Mouse (Mus musculus) large intestine, adult 2 months (tissue): Measurements from ENCODE around the gene Rgma. TPM values are rescaled to one million over a fixed set of nuclear protein-coding genes. Genes with fewer than 3 reads are reported as not detected.

Experiments
- DNase-seq: peaks from one replicate; pipeline ENCODE4 v3.0.0-alpha.2; 2012; ENCODE audit warnings: low read depth, low spot score
- WGBS: fragments of 180-500 bp; shearing (Covaris S2); methylation state at CpG from one replicate; pipeline ENCODE4 v1.1.7; 2018; 5-methylcytosine and 5-hydroxymethylcytosine counted together
- polyA plus RNA-seq: library from polyadenylated mRNA; depleted of rRNA; stranded (reverse); fragments of >200 nt; gene quantifications from 2 replicates; pipeline ENCODE4 v1.2.3, GENCODE M21; 2012; rRNA removed

The Rgma gene
- polyA plus RNA-seq = 11.3 and 11.5 TPM in 2 replicates

DNA sequence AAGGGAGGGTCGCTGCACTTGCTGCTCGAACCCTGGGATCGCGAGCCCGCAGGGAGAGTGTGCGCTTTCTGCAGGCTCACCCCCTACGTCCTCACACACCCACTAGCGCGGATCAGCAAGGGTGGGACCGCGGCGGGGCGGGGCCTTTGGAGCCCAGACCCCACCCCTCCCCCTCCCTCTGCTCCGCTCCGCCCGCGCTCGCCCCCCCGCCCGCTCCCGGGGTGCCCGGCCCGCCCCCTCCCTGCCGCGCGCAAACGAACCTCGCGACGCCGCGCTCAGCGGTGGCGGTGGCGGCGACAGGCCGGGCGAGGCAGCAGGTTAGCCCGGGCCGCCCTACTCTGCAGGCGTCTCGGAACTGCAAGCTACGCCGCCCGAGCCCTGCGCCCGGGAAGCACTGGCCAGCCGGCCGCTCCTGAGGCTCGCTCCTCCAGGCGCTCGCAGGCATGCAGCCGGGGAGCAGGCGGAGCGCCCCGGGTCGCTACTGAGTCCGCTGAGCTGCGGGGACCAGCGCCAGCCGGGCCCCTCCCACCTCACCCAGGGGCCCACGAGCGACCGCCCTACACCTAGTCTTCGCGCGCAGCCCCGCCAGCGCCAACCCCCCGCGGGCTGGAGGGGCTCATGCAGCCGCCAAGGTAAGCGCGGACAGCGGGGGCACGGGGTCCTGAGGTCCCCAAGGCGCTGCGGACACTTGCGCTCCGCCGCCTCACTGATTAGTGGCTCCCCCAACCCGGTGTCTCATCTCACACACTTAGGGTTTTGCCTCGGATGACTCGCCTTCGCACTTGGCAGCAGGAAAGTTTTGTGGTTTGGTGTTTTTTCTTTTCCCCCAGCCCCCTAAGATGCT, at the start of gene Rgma:
Gene Rgma, plus strand, starts transcription at position 253 of the 844 bp plus-strand sequence.
- WGBS = under 1% methylated on average over 85 of the region's 85 CpGs
- DNase-seq = no peak

DNA sequence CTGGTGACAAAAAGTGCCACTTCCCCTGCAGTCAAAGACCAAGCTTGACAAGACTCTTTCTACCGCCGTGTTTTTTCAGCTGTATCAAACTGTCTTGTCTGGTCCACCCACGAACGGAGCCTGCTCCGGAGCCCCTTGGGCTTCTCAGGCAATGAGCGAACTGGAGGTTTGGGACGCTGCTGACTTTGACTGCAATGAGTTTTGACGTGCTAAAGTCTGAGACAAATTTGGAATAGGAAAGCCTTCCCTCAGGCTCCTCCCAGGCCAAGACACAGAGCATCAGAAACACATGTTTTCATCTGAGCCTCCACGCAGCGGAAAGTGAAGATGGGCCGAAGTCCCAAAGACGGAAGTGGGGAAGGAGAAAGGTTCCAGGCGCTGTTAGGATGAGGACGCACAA, 49.1 kb upstream of the Rgma start:
- no peak for DNase-seq
- 82% methylated on average over 14 of the region's 14 CpGs for WGBS

DNA sequence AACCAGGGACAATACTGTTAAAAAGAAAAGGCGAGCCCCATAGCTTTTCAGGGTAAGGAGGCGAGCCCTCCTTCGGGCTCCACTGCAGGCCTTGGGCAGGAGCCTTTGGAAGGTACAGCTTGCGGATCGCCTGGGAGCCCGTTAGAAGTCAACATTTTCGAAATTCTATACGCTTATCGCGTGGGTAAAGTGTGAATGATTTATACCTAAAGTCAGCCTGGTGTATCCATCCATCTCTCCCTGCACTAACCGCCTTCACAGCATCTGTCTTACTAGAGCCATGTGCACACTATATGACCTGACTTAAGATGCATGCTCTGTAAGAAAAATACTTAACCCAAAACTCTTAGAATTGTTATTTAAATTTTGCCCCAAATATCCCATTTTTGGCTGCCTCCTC, 48.6 kb upstream of the Rgma start:
- 88% methylated on average over 11 of the region's 11 CpGs for WGBS
- DNase-seq = no peak

DNA sequence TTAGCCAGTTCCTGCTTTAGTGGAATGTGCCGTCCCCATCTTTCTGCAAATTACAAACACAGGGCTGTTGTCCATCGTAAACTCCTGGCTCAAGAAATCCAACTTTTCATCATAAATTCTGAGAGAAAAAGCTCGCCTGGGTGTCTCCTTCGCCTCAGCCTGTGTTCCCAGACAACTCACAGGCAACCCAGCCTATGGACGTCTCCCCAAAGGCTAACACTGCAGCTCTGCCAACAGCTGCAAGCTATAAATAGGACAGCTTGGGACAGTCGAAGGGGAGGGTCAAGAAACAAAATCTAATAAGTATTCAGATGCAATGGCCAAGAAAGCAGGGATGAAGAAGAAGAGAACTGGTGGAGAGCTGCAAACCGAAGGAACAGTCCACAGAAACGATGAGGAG, 48.1 kb upstream of the Rgma start:
- WGBS = 52% methylated on average over 8 of the region's 8 CpGs
- no peak for DNase-seq

DNA sequence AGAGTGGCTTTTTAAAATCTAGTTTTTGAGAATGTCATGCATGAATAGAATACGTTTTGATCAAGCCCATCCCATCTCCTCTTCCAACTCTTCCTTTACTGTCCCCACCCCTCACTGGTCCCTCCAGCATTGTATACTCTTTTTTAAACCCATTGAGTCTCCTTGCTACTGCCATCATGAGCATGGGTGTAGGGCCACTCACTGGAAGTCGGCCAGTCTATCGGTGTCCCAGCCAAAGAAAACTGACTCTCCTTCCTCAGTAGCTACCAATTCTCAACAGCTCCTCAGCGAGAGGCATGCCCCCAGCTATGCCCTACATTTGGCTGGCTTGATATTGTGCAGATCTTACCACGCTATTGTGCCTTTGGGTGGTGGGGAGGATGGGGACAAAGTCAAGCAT, 47.7 kb upstream of the Rgma start:
- DNase-seq = no peak
- WGBS = 83% methylated on average over 5 of the region's 5 CpGs

DNA sequence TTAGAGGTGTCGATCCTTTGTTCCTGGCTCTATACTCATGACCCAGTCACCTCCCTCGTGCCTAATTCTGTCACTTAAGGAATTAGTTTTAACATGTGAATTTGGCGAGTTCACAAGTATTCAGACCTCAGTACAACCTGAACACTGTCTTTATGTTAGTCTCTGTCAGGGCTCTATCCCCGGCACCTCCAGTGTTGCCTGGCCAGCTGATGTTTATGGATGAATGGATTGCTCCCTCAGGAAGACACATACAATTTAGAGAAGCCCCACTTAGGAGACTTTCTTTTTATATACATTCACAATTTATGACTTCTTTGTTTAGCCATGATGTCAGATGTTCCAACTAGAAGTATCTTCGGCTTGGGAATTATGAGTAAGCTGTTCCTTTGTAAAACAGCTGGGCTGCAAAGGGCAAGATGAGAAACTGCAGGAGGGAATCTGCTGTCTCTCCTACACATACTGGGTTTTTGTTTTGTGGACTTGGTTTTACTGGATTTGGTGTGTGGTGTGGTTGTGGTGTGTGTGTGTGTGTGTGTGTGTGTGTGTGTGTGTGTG, 46.6 kb upstream of the Rgma start:
- DNase-seq = no peak
- WGBS = 19% methylated on average over 5 of the region's 5 CpGs

DNA sequence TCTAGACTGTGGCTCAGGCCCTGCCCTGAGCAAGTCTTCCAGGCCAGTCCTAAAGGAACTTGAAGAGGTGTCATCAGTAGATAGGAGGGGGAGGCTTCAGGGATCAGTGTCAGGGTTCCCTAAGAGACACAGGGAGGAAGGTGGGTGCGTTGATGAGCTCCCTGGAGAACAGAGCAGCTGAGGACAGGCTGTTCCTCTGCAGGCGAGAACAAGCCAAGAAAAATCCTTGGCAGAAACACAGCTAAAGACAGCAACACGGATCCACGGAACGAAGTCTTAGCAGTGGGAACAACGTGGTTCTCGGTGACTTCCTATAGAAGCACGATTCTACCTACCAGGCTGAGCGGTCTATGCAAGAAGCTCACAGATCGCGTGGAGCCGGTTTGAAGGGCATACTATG, 44.6 kb upstream of the Rgma start:
- 81% methylated on average over 12 of the region's 12 CpGs for WGBS
- DNase-seq = no peak

DNA sequence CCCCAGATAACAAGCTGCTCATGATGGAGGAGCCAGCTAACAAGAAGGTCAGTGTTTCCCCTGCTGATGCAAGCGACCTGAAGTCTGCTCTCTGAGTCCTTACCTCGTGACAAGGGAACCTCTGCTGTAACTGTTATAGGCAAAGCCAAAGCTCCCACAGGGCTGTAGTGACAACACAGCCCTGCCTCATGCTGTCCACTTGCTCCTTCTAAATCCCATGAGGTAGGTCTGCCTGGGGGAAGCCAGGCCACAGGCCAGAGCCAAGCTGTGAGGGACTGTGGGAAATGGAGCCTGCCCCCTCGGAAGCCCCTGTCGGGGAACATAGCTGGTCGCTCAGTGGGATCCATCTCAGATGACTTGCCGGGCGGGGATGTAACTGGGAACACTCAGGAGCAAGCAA, 43.7 kb upstream of the Rgma start:
- 91% methylated on average over 7 of the region's 7 CpGs for WGBS

DNA sequence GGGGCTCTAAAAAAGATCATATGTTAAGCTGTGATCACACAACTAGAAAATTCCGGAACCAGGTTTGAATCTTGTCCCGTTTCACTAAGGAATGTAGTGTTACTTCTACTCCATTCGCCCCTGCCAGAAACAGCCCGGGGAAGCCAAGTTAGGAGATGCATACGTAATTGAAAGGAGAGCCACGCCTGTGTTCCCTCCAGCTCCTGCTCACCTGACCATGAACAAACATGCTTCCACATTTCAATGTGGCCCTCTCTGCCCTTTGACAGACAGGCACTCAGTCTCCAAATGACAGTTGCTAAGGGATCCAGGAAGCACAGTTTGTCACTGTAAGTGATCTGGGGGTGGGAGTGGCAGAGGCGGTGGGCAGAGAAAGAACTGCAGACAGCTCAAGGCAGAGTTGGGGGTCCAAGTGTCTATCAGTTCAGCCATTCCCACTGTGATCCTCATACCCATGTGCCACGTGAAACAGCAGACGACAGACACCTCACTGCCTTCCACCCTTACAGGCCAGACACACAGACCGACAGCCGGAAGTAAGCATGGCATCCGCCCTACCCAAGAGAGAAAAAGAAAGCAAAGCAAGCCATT, 41.8 kb upstream of the Rgma start:
- WGBS = 46% methylated on average over 12 of the region's 12 CpGs
- no peak for DNase-seq

More for the DNA sequence above, 43.7 kb upstream of the Rgma start:
- DNase-seq = no peak

DNA sequence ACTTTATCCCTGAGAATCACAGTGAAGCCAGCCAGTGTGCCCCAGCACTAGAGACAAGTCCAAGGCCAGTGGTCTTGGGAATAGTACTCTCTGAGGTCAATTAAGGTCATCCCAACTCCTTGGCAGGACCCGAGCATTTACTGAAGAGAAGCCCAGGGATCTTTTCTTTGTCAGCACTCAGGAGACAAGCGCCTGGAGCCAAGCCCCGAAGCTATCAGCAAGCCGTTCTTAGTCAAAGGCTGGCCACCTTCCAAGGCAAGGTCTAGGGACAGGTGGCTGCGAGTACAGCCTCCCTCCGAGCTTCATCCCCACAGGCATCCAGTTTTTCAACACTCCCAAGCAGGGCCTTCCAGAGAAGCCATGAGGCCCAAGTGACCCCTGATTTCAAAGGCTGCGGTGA, 40.4 kb upstream of the Rgma start:
- DNase-seq = no peak
- 22% methylated on average over 7 of the region's 7 CpGs for WGBS

DNA sequence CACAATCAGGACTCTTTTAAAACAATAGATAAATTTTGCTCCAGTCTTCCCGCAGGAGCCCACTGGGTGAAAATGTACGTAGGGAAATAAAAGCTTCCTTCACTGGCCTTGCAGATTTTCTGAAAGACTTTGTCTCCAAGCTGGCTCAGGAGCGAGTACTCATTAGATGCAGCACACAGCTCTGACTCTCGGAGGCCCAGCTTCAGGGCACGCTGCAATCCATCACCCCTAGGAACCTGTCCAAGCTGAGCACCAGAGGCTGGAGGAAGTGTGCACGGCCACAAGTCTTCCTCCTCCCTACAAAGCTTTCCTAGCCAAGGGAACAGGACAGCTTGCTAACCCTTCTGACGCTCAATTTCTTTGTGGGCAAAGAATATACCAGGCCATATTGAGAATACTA, 38.9 kb upstream of the Rgma start:
- DNase-seq = no peak
- 65% methylated on average over 7 of the region's 7 CpGs for WGBS

DNA sequence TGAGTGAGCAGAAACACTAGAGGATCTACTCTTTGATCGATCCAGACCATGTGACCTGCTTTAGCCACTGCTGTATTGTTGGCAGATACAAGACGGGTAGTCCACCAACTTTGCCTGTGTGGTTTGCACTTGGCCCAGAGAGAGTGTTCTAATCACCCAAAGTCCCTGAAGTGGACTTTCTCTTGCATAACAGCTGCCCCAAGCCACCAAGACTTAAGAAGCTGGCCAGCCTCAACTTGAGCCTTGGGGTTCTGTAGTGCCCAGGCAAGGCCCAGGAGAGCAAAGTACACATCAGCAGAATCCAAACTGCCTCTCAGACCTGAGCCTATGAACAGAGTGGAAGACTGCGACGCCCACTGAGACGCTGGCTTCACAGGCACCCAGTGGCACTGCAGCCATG, 37.0 kb upstream of the Rgma start:
- no peak for DNase-seq
- 93% methylated on average over 5 of the region's 5 CpGs for WGBS

DNA sequence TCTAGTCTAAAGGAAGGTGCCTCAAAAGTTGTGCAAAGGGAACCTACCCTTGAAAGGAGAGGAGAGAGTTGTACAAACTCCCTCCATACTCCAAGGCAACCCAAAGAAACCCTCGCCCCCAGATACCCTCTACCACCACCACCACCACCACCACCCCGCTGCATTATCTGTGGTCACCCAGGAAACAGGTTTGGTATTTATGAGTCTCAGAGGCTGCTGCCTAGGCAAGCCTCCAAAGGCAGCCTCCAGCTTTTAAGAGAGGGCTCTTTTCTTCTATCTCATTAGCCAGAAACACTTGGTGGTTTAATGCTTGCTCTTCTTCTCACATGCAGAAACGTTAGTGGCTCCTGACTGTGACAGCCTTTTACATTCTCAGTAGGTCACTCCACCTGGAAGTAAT, 31.5 kb upstream of the Rgma start:
- no peak for DNase-seq
- 47% methylated on average over 3 of the region's 3 CpGs for WGBS

DNA sequence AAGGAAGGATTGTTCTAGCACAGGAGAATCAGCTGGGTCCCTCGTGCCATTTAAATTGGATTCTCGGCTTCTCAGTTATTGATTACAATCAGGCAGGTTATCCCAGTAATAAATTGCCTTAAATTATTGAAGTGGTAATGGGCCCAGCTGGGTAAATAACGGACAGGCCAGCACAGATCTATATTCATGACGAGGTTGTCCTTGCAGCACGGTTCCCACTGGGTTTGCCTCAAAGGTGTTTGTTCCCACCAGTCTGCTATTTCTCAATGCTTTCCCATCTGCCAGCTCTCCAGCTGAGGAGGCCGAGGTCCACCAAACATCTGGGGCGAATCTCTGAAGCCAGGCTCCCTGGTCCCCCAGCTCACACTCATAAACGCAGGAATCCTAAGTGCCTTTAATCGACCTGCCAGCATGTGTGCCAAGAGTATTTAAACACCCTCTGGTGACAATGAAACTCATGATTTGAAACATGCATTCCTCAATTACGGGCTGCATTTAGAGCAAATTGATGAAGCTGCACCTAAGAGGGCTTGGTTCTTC, 26.7 kb upstream of the Rgma start:
- WGBS = 44% methylated on average over 10 of the region's 10 CpGs
- no peak for DNase-seq

DNA sequence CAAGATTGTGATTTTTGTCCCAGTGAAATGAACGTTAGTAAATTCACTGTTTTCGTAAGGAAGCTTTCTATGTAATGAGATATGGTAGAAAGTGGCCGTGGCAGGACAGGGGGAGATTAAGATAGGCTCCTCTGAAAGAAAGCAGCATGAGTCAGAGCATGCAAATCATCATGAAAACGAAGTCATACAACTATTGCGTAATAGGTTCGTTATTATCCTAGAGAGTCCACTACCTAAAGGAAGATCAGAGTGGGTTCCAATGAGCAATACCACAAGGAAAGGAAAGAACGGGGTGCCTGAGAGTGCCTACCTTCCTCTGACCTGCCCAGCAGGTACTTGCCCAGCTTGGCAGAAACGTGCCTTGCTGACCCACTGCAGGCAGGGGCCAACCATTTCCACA, 26.2 kb upstream of the Rgma start:
- 54% methylated on average over 8 of the region's 8 CpGs for WGBS
- DNase-seq = no peak

DNA sequence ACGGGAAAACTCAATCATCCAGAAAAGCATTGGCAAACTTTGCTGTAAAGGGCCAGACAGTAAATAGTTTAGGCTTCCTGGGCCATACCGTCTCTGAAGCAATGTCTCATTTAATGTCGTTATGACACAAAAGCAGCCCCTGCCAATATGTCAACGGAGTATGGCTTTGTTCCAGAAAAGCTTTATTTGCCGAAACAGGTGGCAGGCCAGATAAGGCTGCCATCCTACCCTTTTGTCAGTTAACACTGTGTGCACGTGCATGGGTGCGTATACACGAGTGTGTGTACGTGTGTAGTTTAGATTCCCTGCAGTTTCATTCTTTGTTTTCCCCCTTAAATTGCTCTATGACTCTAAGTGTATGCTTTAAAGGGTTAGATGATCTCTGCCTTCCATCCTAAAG, 20.1 kb upstream of the Rgma start:
- WGBS = 26% methylated on average over 9 of the region's 9 CpGs
- no peak for DNase-seq

DNA sequence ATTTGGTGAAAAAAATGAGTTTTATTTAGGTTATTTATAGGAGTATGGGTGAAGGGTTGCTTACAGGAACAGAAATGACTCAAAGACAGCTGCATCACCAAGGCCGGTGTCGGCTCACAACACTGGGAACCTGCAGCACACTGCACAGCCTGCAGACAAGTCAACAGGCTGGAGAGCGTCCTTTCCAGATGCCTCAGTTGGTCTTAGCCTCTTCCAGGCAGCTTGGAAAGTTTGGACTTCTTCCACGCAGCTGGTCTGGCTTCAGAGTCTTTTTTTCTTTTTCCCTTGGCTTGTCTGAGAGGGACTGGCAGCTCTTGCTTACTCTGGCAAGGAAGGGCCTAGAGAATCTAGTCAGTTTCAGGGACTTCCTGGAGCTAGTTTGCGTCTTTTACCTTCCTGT, 18.4 kb upstream of the Rgma start:
- DNase-seq = no peak
- WGBS = 85% methylated on average over 5 of the region's 5 CpGs

DNA sequence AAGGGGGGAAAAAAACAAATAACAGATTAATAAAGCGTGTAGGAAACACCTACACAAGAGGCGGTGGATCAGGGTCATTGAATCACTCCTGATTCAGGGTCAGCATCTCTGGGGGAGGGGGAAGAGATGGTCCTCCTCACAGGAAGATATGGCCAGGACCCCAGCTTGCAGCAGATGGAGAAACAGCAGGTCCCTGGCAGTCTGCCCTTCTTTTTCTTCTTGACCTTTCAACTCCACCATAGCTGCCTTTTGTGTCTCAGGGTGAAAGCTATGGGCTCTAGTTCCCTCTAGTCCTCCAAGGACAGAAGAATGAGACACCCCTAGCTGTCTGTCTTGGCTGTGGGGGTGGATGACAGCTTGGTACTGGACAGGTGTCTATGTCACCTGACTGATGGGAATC, 17.7 kb upstream of the Rgma start:
- DNase-seq = no peak
- 93% methylated on average over 2 of the region's 2 CpGs for WGBS

DNA sequence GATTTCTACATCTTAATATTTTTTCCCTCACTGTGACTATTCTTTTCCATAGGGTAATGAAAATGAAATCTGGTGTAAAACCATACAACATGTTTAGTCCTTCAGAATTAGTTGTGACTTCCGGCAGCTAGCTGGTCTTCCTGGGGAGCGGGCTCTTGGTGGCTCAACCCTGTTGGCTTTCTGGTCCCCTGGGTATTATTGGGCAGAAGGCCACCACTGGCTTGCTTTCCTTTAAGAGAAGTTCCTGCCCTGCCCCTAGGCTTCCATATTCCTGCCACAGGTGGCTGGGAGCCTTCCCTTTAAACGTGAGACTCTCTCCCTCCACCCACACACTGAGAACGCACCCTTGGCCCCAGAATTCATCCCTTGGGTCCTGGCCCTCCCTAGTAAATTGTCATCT, 9.8 kb upstream of the Rgma start:
- no peak for DNase-seq
- WGBS = 75% methylated on average over 4 of the region's 4 CpGs

DNA sequence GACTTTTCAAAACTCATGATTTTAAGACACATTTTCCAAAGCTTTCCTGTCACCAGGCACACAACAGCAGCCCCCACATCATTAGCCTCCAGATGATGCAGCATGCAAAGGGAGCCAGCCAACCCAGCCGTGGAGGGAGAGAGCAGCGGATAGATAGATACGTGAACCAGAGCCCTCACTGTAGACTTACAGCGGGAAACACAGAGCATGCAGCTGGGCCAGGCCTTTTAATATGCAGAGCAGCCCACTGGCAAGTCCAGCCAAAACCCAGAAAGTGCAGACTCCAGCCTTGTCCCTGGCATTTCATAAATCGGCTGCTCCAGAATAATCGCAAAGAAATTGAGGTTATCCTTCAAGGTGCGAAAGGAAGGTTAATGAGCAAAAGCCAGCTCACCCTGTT, 9.3 kb upstream of the Rgma start:
- WGBS = 81% methylated on average over 7 of the region's 7 CpGs
- DNase-seq = no peak
